ENCODE assay signal across 20 mouse cellular contexts in the genomic region with DNA sequence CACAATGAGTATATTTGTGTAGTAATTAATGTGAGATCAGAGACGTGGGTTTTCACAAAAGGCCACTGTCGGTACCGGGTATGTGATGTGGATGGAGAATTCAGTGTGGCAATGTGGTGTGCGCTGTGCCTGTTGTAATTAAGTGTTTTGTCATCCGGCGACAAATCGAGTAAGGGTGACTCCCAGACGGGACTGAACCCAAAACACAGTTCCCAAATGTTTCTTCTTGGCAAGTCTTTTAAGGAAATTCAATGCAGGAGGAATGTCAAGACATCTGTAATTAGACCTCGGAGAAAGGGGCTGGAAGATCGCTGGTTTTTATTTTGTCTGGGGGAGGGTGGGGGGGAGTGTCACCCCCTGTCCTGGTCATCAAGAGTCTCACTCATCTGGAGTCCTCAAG.
"Had no signal": no experiment of that assay in that cellular context is flagged by ENCODE, and none has a peak within 500 bp of the region (broad histone marks: within the 10 kb centered on the region; RNA-seq: fewer than 3 reads in every experiment).

No protein-coding gene starts in this region.

- H3K27ac ChIP-seq: limb, embryonic 13.5 days; liver, embryonic 12.5 days; liver, embryonic 15.5 days; midbrain, embryonic 12.5 days; neural tube, embryonic 13.5 days; stomach, embryonic 15.5 days had no signal

- H3K36me3 ChIP-seq: limb, embryonic 10.5 days; limb, embryonic 13.5 days; liver, embryonic 12.5 days; liver, embryonic 15.5 days; midbrain, embryonic 12.5 days; neural tube, embryonic 13.5 days; stomach, embryonic 15.5 days had no signal

- H3K9ac ChIP-seq: limb, embryonic 13.5 days; liver, embryonic 12.5 days; liver, embryonic 15.5 days; midbrain, embryonic 12.5 days; neural tube, embryonic 13.5 days; stomach, embryonic 15.5 days had no signal

- H3K4me3 ChIP-seq: limb, embryonic 10.5 days; limb, embryonic 13.5 days; liver, embryonic 12.5 days; liver, embryonic 15.5 days; midbrain, embryonic 12.5 days; myocyte; neural tube, embryonic 13.5 days; stomach, embryonic 15.5 days had no signal

- DNase-seq: kidney, adult 18-20 months; kidney, adult 9 months; kidney, postnatal 14 days; kidney, postnatal 4 days; liver; retina, postnatal 1 day; right cerebral cortex, postnatal 25 days; spleen, adult 18-20 months; thymus, postnatal 25 days had no signal

- H3K9me3 ChIP-seq: limb, embryonic 10.5 days; liver, embryonic 12.5 days; liver, embryonic 15.5 days; midbrain, embryonic 12.5 days; neural tube, embryonic 13.5 days; stomach, embryonic 15.5 days had no signal

- H3K4me1 ChIP-seq: liver, embryonic 12.5 days; liver, embryonic 15.5 days; midbrain, embryonic 12.5 days; neural tube, embryonic 13.5 days; stomach, embryonic 15.5 days had no signal

- ATAC-seq: inflammation-experienced regulatory T-cells, adult 6 months; intestine, embryonic 16.5 days; liver, embryonic 12.5 days; midbrain, embryonic 16.5 days had no signal

- H3K27me3 ChIP-seq: liver, embryonic 12.5 days; liver, embryonic 15.5 days; midbrain, embryonic 12.5 days; neural tube, embryonic 13.5 days; stomach, embryonic 15.5 days had no signal

- H3K4me2 ChIP-seq: limb, embryonic 13.5 days; liver, embryonic 12.5 days; liver, embryonic 15.5 days; midbrain, embryonic 12.5 days; neural tube, embryonic 13.5 days; stomach, embryonic 15.5 days had no signal
